Mouse (Mus musculus) layer of hippocampus, adult 11-12 months (tissue): ENCODE data around the gene Mad2l2.
"Not testable (repeated sequence)": the region's sequence is repeated elsewhere in the genome, so short reads cannot be mapped to it uniquely, and the experiment has no call there.

Experiments
- DNase-seq: peaks from one replicate; pipeline ENCODE4 v3.0.0; 2022; ENCODE audit warnings: low spot score

Mad2l2 gene

GRCm38 (mm10) chr4:148171261-148171660 lies 41.1 kb downstream of the Mad2l2 start:
- no peak for DNase-seq

- peak; percentile 55 for DNase-seq
These were observed 43.8 kb downstream of the Mad2l2 start for GRCm38 (mm10) chr4:148173811-148174494.

GRCm38 (mm10) chr4:148174495-148174862 lies 44.3 kb downstream of the Mad2l2 start:
- no peak for DNase-seq

- DNase-seq = not testable (repeated sequence)
These were observed 46.4 kb downstream of the Mad2l2 start for GRCm38 (mm10) chr4:148176603-148177002.

GRCm38 (mm10) chr4:148177716-148178115 lies 47.5 kb downstream of the Mad2l2 start:
- DNase-seq = no peak

- DNase-seq = no peak
These were observed 51.3 kb downstream of the Mad2l2 start for GRCm38 (mm10) chr4:148181483-148181882.

- DNase-seq = no peak
These were observed 52.2 kb downstream of the Mad2l2 start for GRCm38 (mm10) chr4:148182363-148182762.

GRCm38 (mm10) chr4:148184564-148184963 lies 54.4 kb downstream of the Mad2l2 start:
- no peak for DNase-seq

- DNase-seq = no peak
These were observed 55.6 kb downstream of the Mad2l2 start for GRCm38 (mm10) chr4:148185819-148186218.

- DNase-seq = not testable (repeated sequence)
These were observed 58.6 kb downstream of the Mad2l2 start for GRCm38 (mm10) chr4:148188767-148189166.

GRCm38 (mm10) chr4:148192707-148193245 lies 62.6 kb downstream of the Mad2l2 start:
- DNase-seq = no peak

- no peak for DNase-seq
These were observed 64.2 kb downstream of the Mad2l2 start for GRCm38 (mm10) chr4:148194400-148194799.
